Mouse (Mus musculus): ENCODE measurements at regions not wholly inside any gene's neighbourhood (a gene's known extent, or its start where the extent isn't known, plus 50 kb on each side); places are given as distances from the start of the nearest gene placed in this dataset.

- no peak overlapping the region for H3K4me3 ChIP-seq (ENCODE audit: low read length)
- 89% methylated on average over 9 of the region's 9 CpGs for WGBS
- no peaks in the 10 kb centered on the region for H3K36me3 ChIP-seq (ENCODE audit: insufficient read depth, low read length)
- H3K4me1 ChIP-seq (ENCODE audit: insufficient read depth, low read length) = no peaks in the 10 kb centered on the region
- no peaks in the 10 kb centered on the region for H3K27me3 ChIP-seq (ENCODE audit: insufficient read depth, low read length)
- no peak overlapping the region for H3K9ac ChIP-seq (replicated peaks; ENCODE audit: low read length)
- H3K4me2 ChIP-seq (ENCODE audit: low read depth, low read length) = no peak overlapping the region
- H3K9me3 ChIP-seq (ENCODE audit: low read length) = no peaks in the 10 kb centered on the region
- ATAC-seq (no peak), DNase-seq (ENCODE audit: low spot score) (no peak)
- no peak for TF ChIP-seq CTCF (IDR thresholded peaks at IDR 0.05; ENCODE audit: low read depth)
- H3K27ac ChIP-seq = no peak overlapping the region
Measured at GRCm38 (mm10) chr16:50525504-50525903, 65.5 kb downstream of the Ccdc54 start.

GRCm38 (mm10) chr16:50519610-50520009 is 71.3 kb downstream of the Ccdc54 start:
- TF ChIP-seq CTCF (IDR thresholded peaks at IDR 0.05; ENCODE audit: low read depth) = no peak
- no peak for DNase-seq (ENCODE audit: low spot score)
- H3K9me3 ChIP-seq (ENCODE audit: low read length) = no peaks in the 10 kb centered on the region
- H3K4me1 ChIP-seq (ENCODE audit: insufficient read depth, low read length) = no peaks in the 10 kb centered on the region
- no peak overlapping the region for H3K4me3 ChIP-seq (ENCODE audit: low read length)
- H3K27ac ChIP-seq = no peak overlapping the region
- no peak overlapping the region for H3K9ac ChIP-seq (replicated peaks; ENCODE audit: low read length)
- H3K36me3 ChIP-seq (ENCODE audit: insufficient read depth, low read length) = no peaks in the 10 kb centered on the region
- H3K4me2 ChIP-seq (ENCODE audit: low read depth, low read length) = no peak overlapping the region
- 77% methylated on average over 10 of the region's 10 CpGs for WGBS
- ATAC-seq = no peak
- H3K27me3 ChIP-seq (ENCODE audit: insufficient read depth, low read length) = no peaks in the 10 kb centered on the region

GRCm38 (mm10) chr16:50516579-50516978 is 74.4 kb downstream of the Ccdc54 start:
- Histone ChIP-seq H3K9me3 (ENCODE audit: low read length) (no peaks in the 10 kb centered on the region), H3K4me2 (ENCODE audit: low read depth, low read length) (no peak overlapping the region), H3K9ac (replicated peaks; ENCODE audit: low read length) (no peak overlapping the region), H3K27ac (no peak overlapping the region), H3K4me3 (ENCODE audit: low read length) (no peak overlapping the region), H3K4me1 (ENCODE audit: insufficient read depth, low read length) (no peaks in the 10 kb centered on the region), H3K36me3 (ENCODE audit: insufficient read depth, low read length) (no peaks in the 10 kb centered on the region), H3K27me3 (ENCODE audit: insufficient read depth, low read length) (no peaks in the 10 kb centered on the region)
- ATAC-seq (no peak), DNase-seq (ENCODE audit: low spot score) (no peak)
- WGBS = 74% methylated on average over 11 of the region's 11 CpGs
- no peak for TF ChIP-seq CTCF (IDR thresholded peaks at IDR 0.05; ENCODE audit: low read depth)

GRCm38 (mm10) chr16:50515039-50515438 is 75.9 kb downstream of the Ccdc54 start:
- no peak for ATAC-seq
- H3K9ac ChIP-seq (replicated peaks; ENCODE audit: low read length) = no peak overlapping the region
- H3K9me3 ChIP-seq (ENCODE audit: low read length) = no peaks in the 10 kb centered on the region
- H3K27me3 ChIP-seq (ENCODE audit: insufficient read depth, low read length) = no peaks in the 10 kb centered on the region
- 96% methylated on average over 8 of the region's 8 CpGs for WGBS
- no peak overlapping the region for H3K27ac ChIP-seq
- no peak for TF ChIP-seq CTCF (IDR thresholded peaks at IDR 0.05; ENCODE audit: low read depth)
- no peaks in the 10 kb centered on the region for H3K4me1 ChIP-seq (ENCODE audit: insufficient read depth, low read length)
- DNase-seq (ENCODE audit: low spot score) = no peak
- no peak overlapping the region for H3K4me3 ChIP-seq (ENCODE audit: low read length)
- H3K4me2 ChIP-seq (ENCODE audit: low read depth, low read length) = no peak overlapping the region
- no peaks in the 10 kb centered on the region for H3K36me3 ChIP-seq (ENCODE audit: insufficient read depth, low read length)

- DNase-seq (ENCODE audit: low spot score) = no peak
- no peaks in the 10 kb centered on the region for H3K36me3 ChIP-seq (ENCODE audit: insufficient read depth, low read length)
- WGBS = 55% methylated on average over 3 of the region's 3 CpGs
- H3K4me2 ChIP-seq (ENCODE audit: low read depth, low read length) = no peak overlapping the region
- H3K4me1 ChIP-seq (ENCODE audit: insufficient read depth, low read length) = no peaks in the 10 kb centered on the region
- no peak for ATAC-seq
- TF ChIP-seq CTCF (IDR thresholded peaks at IDR 0.05; ENCODE audit: low read depth) = no peak
- no peaks in the 10 kb centered on the region for H3K9me3 ChIP-seq (ENCODE audit: low read length)
- H3K27me3 ChIP-seq (ENCODE audit: insufficient read depth, low read length) = no peaks in the 10 kb centered on the region
- H3K4me3 ChIP-seq (ENCODE audit: low read length) = no peak overlapping the region
- no peak overlapping the region for H3K27ac ChIP-seq
- no peak overlapping the region for H3K9ac ChIP-seq (replicated peaks; ENCODE audit: low read length)
Measured at GRCm38 (mm10) chr16:50512080-50512479, 78.9 kb downstream of the Ccdc54 start.

GRCm38 (mm10) chr16:50509529-50509895 is 77.3 kb upstream of the Bbx start:
- DNase-seq (ENCODE audit: low spot score) (no peak), ATAC-seq (no peak)
- Histone ChIP-seq H3K36me3 (ENCODE audit: insufficient read depth, low read length) (no peaks in the 10 kb centered on the region), H3K4me2 (ENCODE audit: low read depth, low read length) (no peak overlapping the region), H3K27ac (no peak overlapping the region), H3K4me1 (ENCODE audit: insufficient read depth, low read length) (no peaks in the 10 kb centered on the region), H3K27me3 (ENCODE audit: insufficient read depth, low read length) (no peaks in the 10 kb centered on the region), H3K4me3 (ENCODE audit: low read length) (no peak overlapping the region), H3K9me3 (ENCODE audit: low read length) (no peaks in the 10 kb centered on the region), H3K9ac (replicated peaks; ENCODE audit: low read length) (no peak overlapping the region)
- TF ChIP-seq CTCF (IDR thresholded peaks at IDR 0.05; ENCODE audit: low read depth) = no peak
- WGBS = 47% methylated on average over 4 of the region's 4 CpGs

GRCm38 (mm10) chr16:50508673-50509528 is 76.7 kb upstream of the Bbx start:
- ATAC-seq = no peak
- H3K4me3 ChIP-seq (ENCODE audit: low read length) = no peak overlapping the region
- H3K4me1 ChIP-seq (ENCODE audit: insufficient read depth, low read length) = no peaks in the 10 kb centered on the region
- no peak overlapping the region for H3K27ac ChIP-seq
- no peak overlapping the region for H3K9ac ChIP-seq (replicated peaks; ENCODE audit: low read length)
- H3K36me3 ChIP-seq (ENCODE audit: insufficient read depth, low read length) = no peaks in the 10 kb centered on the region
- H3K9me3 ChIP-seq (ENCODE audit: low read length) = no peaks in the 10 kb centered on the region
- DNase-seq (ENCODE audit: low spot score) = no peak
- WGBS = 75% methylated on average over 14 of the region's 14 CpGs
- TF ChIP-seq CTCF (IDR thresholded peaks at IDR 0.05; ENCODE audit: low read depth) = no peak
- no peak overlapping the region for H3K4me2 ChIP-seq (ENCODE audit: low read depth, low read length)
- no peaks in the 10 kb centered on the region for H3K27me3 ChIP-seq (ENCODE audit: insufficient read depth, low read length)

Measured in hindbrain, postnatal 0 days (tissue).